Mouse (Mus musculus): ENCODE measurements at regions not wholly inside any gene's neighbourhood (a gene's known extent, or its start where the extent isn't known, plus 50 kb on each side); places are given as distances from the start of the nearest gene placed in this dataset.

- TF ChIP-seq MAFK (IDR thresholded peaks at IDR 0.05; ENCODE audit: insufficient read depth, low read depth, low read length) = no peak
- no peak for TF ChIP-seq HCFC1 (IDR thresholded peaks at IDR 0.05; ENCODE audit: borderline replicate concordance, insufficient read depth, low read length)
- TF ChIP-seq ZNF384 (IDR thresholded peaks at IDR 0.05; ENCODE audit: low read depth, low read length) = no peak
- TF ChIP-seq ZC3H11A (IDR thresholded peaks at IDR 0.05; ENCODE audit: borderline replicate concordance, low read depth, low read length) = no peak
- TF ChIP-seq CHD2 (IDR thresholded peaks at IDR 0.05; ENCODE audit: low read depth, low read length) = no peak
These were observed 81.5 kb downstream of the Vegfa start for GRCm38 (mm10) chr17:45950533-45951164.
